Mouse (Mus musculus): ENCODE data around the gene C2cd4c. TPM values are rescaled to one million over a fixed set of nuclear protein-coding genes. Genes with fewer than 3 reads are reported as not detected.

The C2cd4c gene
- polyA plus RNA-seq, 1 experiment: 0.16 TPM

DNA sequence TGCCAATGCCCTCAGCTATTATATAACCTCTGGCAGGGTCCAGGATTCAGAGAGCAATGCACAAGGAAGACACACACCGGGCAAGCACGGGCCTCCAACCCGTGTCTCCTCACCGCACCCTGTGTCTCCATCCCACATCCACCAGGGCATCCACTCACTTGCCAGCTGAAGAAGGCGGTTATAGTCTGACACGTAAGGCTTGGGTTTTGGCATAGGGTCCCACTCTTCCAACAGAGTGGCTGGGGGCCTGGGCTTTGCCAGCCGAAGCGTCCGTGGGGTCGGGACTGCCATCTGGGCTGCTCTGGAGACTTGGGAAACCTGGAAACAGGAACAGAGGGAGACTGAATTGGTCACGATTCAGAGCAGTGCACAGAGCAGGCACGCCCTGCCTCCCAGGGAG lies 34.0 kb downstream of the C2cd4c start:
- DNase-seq (ENCODE audit: low read depth): no peak

DNA sequence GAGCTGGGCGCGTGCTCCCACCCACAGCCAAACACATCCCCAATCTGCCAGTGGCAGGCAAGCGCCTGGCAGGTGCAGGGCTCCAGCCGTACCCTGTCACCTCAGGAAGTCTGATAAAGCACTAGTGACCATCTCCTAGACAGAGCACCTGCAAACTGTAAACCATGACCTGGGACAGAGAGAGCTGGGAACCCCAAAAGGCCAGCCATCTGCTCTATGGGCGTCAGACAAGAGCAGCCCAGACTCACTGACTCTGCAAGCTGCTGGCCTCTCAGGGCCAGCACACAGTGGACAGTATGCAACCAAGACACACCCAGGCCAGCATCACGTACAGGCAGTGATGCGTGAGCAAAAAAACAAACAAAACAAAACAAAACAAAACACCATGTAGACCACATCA lies 34.9 kb downstream of the C2cd4c start:
- DNase-seq (ENCODE audit: low read depth): no peak

DNA sequence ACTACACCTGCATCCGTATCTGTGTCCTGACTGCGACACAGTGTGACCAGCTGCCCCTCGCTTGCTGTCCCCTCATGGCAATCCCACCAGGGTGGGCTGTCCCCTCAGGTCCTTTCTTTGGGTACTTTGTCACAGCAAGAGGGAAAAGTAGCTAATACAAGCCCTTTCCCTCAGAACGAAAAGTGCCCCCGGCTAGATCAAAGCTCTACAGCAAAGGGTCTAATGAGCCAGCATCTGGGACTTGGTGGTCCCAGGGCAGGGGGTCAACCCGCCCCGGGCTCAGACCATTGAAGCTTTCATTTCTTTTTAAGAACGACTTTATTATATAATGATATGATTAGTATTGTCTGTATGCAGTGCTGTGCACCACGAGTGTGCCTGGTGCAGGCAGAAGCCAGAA lies 35.5 kb downstream of the C2cd4c start:
- DNase-seq (ENCODE audit: low read depth): no peak

DNA sequence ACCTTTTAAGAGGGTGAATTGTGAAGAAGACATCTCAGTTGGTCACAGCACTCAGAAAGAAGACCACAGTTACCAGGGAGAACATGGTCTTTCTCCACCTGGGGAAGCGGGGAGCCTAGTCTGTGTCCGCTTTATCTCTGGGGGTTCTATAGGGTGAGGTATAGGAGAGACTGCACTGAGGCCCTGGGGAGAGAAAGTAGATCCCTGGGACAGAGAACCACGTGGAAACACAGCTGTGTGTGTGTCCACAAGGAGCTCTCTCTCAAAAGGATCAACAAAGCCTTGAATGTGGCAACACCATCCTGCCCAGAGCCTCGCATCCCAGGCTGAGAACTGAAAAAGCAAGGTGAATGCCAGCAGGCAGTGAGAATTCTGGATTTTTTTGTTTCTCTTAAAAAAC lies 36.4 kb downstream of the C2cd4c start:
- DNase-seq (ENCODE audit: low read depth): no peak

DNA sequence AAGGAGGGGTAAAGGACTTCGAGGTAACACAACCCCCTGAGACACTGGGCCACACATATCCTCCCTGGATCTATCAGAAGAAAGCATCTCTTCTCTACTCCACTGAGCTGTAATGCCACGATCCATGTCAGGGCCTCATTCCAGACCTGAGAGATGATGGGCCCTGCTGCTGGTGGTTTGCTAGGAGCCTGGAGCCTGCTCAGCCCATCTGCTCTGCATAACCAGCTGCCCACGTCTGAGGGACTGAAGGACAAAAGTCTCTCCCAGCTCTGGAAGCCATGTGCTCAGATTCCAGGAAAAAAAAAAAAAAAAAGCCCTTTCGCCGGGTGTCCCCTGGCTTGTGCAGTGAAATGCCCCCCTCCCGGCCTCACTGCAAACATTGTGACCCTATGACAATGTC lies 38.1 kb downstream of the C2cd4c start:
- DNase-seq (ENCODE audit: low read depth): no peak

DNA sequence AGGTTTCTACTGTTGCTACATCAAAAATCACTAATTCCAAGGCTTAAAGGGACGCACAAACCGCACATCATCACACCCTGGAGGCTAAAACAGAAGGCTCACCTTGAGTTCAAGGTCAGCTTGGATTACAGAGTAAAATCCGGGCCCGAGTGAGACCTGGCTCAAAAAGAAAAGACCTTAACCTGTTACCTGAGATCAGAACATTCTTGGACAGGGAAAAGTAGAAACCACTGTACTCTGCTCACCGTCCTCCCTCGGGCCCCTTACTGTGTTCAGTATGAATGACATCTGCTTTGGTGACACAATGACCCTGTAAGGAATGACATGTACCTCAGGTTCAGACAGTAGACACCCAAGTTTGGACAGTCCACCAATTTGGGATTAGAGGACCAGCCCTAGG lies 39.0 kb downstream of the C2cd4c start:
- DNase-seq (ENCODE audit: low read depth): no peak

DNA sequence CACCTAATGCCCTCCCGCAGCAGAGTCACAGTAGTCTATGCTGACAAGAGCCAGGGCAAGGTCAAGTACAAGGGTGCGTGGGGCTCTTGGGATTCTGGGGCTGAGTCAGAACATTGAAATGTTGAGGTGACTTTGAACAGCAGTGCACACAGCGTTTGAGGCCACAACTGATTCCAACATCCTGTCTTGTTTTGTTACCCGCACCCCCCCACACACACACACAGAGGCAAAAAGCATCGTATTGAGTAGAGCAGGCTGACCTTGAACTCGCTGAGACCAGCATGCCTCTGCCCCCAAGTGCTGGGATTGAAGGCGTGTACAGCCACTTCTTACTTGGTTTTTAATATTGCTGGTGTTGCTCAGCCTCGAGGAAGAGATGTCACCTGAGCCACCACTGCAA lies 39.5 kb downstream of the C2cd4c start:
- no peak for DNase-seq (ENCODE audit: low read depth)

DNA sequence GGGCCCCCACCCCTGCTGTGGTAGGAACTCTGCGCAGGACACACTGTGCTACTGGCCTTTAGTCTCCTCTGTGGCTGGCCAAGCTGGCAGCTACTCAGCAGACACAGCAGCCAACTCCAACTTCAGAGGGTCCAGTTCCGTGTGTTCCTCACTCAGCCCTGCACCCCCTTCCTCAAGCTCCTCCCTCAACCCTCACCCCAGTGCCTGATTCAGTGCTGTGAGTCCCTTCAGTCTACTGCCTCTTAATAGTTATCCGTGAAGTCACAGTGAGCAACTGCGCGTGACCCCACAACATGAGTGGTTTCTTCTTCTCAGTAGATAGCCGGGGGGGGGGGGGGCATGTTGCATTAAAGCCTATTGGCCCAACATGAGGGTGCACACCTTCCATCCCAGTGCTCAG lies 40.2 kb downstream of the C2cd4c start:
- no peak for DNase-seq (ENCODE audit: low read depth)

DNA sequence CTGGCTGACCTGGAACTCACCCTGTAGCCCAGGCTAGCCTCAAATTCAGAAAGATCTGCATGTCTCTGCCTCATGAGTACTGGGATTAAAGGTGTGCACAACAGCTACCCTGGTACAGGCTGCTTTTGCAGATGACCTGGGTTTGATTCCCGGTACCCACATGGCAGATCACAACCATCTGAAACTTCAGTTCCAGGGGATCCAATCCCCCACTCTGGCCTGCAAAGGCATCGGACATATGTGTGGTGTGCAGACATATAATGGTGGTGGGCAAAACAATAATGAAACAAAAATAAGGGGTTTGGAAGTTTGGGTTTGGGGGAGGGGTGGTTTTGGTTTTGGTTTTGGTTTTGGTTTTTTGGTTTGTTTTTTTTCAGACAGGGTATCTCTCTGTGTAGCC lies 42.5 kb downstream of the C2cd4c start:
- DNase-seq (ENCODE audit: low read depth): no peak

DNA sequence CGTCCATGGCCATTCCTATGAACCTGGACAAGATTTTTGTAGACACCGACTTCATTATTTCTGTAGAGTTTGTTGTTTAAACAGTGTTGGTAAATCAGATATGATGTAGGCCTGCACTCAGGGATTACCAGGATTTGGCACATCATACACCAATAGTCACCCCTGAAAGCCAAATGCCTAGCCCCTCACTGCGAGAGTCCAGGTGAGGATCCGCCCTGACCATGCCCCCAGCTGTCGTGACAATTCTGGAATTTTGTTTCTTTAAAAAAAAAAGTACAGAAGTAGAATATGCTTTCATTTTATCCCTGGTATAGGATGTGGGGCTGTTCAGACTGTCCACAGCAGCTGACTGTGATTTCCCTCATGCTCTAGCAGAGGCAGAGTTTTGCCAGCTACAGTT lies 43.9 kb downstream of the C2cd4c start:
- DNase-seq (ENCODE audit: low read depth): no peak

DNA sequence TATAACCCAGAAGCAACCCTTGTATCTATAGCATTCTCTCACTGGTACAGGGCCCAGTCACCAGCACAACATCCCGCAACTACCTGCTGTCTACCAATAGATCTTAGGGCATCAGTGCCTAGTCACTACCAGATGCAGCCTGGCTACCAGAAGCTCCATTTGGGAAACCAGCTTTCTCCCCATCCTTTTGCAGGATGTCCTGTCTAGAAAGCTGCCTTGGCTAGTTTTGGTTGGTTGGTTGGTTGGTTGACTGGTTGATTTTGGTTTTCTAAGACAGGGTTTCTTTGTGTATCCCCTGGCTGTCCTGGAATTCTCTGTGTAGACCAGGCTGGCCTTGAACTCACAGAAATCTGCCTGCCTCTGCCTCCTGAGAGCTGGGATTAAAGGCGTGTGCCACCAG lies 54.1 kb downstream of the C2cd4c start:
- DNase-seq (ENCODE audit: low read depth): no peak

DNA sequence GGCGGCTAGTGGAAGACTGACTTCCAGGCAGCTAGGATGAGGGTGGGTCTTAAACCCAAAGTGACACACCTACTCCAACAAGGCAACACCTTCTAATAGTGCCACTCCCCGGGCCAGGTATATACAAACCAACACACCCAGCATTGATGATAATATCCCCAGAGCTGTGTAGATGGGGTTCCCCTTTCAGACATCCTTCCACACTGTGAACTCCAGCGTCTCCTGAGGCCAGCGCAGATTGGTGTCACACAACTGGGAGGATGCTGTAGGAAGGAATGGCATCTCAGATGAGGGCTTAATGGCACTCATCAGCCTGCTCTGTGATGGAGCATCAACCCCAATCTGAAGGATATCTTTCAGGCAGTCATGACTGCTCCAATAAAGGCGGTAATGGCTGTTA lies 56.3 kb downstream of the C2cd4c start:
- DNase-seq (ENCODE audit: low read depth): no peak

DNA sequence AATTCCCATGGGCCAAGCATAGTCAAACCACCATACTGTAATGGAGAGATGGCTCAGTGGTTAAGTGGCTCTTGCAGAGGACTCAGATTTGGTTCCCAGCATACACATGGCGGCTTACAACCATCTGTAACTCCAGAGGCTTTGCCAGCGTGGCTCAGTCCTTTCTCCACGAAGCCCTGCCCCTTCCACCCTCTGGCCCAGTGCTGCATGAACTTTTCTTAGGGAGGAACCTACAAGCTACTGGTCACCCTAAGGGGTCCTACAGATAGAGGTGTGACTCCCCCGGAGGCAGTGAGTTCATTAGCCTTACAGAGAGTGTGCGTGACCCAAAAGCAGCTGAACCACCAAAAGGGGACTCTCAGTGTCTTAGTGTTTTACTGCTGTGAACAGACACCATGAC lies 56.9 kb downstream of the C2cd4c start:
- no peak for DNase-seq (ENCODE audit: low read depth)

Other genes starting within 250 kb of the C2cd4c start
- not detected in 2 replicates for gene Vmn2r83, start 145.3 kb downstream of the C2cd4c start, polyA plus RNA-seq (2012; rRNA removed)
- 38.2 and 43.0 TPM in 2 replicates for gene Plpp2, start 80.2 kb downstream of the C2cd4c start, polyA plus RNA-seq (2012; rRNA removed)
- gene Mier2, start 58.8 kb downstream of the C2cd4c start, polyA plus RNA-seq (2012; rRNA removed): 48.4 and 58.7 TPM in 2 replicates
- 1.3 and 2.1 TPM in 2 replicates for gene Theg, start 26.7 kb downstream of the C2cd4c start, polyA plus RNA-seq (2012; rRNA removed)
- gene Shc2, start 23.9 kb upstream of the C2cd4c start, polyA plus RNA-seq (2012; rRNA removed): 4.1 and 5.2 TPM in 2 replicates
- gene Odf3l2, start 31.7 kb upstream of the C2cd4c start, polyA plus RNA-seq (2012; rRNA removed): not detected in 2 replicates
- 0.32 and 0.35 TPM in 2 replicates for gene Madcam1, start 50.5 kb upstream of the C2cd4c start, polyA plus RNA-seq (2012; rRNA removed)
- 52.4 and 53.2 TPM in 2 replicates for gene Tpgs1, start 55.3 kb upstream of the C2cd4c start, polyA plus RNA-seq (2012; rRNA removed)
- 125 and 180 TPM in 2 replicates for gene Cdc34, start 68.2 kb upstream of the C2cd4c start, polyA plus RNA-seq (2012; rRNA removed)
- gene Gzmm, start 75.0 kb upstream of the C2cd4c start, polyA plus RNA-seq (2012; rRNA removed): 0.24 and 0.42 TPM in 2 replicates
- 595 and 686 TPM in 2 replicates for gene Bsg, start 90.5 kb upstream of the C2cd4c start, polyA plus RNA-seq (2012; rRNA removed)
- 1.6 and 1.8 TPM in 2 replicates for gene Hcn2, start 102.6 kb upstream of the C2cd4c start, polyA plus RNA-seq (2012; rRNA removed)
- gene Polrmt, start 132.6 kb upstream of the C2cd4c start, polyA plus RNA-seq (2012; rRNA removed): 39.4 and 48.1 TPM in 2 replicates
- not detected in 2 replicates for gene Fgf22, start 141.1 kb upstream of the C2cd4c start, polyA plus RNA-seq (2012; rRNA removed)
- gene Rnf126, start 152.9 kb upstream of the C2cd4c start, polyA plus RNA-seq (2012; rRNA removed): 80.0 and 102 TPM in 2 replicates
- gene Fstl3, start 163.2 kb upstream of the C2cd4c start, polyA plus RNA-seq (2012; rRNA removed): 41.0 and 43.3 TPM in 2 replicates
- 0.13 and 0.23 TPM in 2 replicates for gene Prss57, start 176.9 kb upstream of the C2cd4c start, polyA plus RNA-seq (2012; rRNA removed)
- gene Palm, start 179.5 kb upstream of the C2cd4c start, polyA plus RNA-seq (2012; rRNA removed): 49.8 and 51.9 TPM in 2 replicates
- gene Misp, start 207.0 kb upstream of the C2cd4c start, polyA plus RNA-seq (2012; rRNA removed): 0.59 and 0.86 TPM in 2 replicates
- 207 and 326 TPM in 2 replicates for gene Ptbp1, start 240.4 kb upstream of the C2cd4c start, polyA plus RNA-seq (2012; rRNA removed)

Data from gonadal fat pad, adult 2 months (tissue).